Mouse (Mus musculus) ovary, postnatal 10 days (tissue): ENCODE data around the gene Gm4491.

ENCODE experiments used
- DNase-seq: peaks from one replicate; pipeline ENCODE4 v3.0.0; 2022; ENCODE audit warnings: low spot score

Gm4491 gene

GRCm38 (mm10) chr14:57115823-57116544, at the start of gene Gm4491:
TSS of gene Gm4491 (minus strand) at chr14:57115883.
- no peak for DNase-seq

- DNase-seq: no peak
Measured at GRCm38 (mm10) chr14:57161833-57162232, 46.1 kb upstream of the Gm4491 start.

GRCm38 (mm10) chr14:57161201-57161600, 45.5 kb upstream of the Gm4491 start:
- DNase-seq: no peak

DNA sequence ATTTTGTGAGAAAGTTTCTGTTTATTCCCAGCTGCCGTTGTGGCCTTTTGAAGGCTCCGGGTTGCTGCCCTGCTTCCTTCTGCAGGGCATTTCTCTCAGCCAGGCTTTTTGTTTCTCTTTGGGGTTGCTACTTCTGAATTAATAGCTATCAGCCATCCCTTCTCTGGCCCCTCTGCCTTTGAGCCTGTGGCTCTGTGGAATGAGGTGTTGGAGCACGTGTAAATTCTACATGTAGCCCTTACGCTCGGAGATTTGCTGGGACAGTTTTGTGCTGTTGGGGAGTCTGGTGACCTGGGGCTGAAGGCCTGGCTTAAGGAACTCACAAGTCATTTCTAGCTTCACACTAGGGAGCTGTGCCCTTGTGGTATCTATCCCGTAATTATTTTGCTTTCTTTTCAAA, 39.2 kb upstream of the Gm4491 start:
- DNase-seq: no peak

DNA sequence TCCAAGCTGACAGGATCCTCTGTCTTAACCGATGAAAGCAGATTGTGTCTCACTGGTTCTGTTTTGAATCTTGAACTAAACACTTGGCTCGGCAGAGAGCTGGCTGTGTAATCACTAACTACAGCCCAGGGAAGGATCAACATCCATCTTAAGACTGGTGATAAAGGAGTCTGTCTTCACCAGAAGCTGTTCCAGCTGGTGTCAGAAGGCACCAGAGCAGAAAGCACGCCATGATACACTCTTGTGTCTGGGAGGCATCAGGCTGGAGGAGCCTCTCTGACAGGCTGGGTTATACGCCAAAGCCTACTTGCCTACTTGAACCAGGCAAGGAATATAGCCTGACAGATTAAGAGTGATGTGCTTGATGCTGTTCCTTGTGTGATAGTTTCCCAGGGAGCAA, 30.1 kb upstream of the Gm4491 start:
- DNase-seq: no peak

- no peak for DNase-seq
Measured at GRCm38 (mm10) chr14:57135265-57135664, 19.6 kb upstream of the Gm4491 start.

DNA sequence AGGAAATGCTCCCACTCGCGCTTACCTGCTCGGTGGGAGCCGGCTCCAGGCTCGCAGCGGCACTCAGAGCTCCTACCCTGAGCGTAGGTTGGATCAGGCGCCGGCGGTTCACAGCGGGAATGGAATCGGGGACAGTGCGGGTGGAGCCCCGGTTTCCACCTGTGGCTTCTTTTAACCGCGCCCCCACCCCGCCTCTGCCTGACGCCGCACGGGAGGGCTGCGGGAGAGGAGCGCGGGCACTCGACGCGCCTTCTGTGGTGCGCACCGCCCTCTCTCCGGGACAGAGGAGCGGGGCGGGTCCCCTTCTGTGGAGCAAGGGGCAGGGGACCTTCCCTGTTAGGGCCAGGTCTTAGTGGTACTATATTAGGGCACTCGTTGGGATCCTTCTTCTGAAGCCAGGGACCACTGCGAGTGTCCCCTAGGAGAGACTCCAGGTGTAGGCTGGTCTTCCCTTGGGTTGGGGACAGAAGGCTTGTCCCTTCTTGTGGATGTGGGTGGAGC, 17.5 kb upstream of the Gm4491 start, which contains the start of gene Gjb6:
TSS of gene Gjb6 (minus strand) at position 451 of the 501 bp plus-strand sequence.
- DNase-seq: no peak

- no peak for DNase-seq
Measured at GRCm38 (mm10) chr14:57127383-57127782, 11.7 kb upstream of the Gm4491 start.

- DNase-seq: no peak
Measured at GRCm38 (mm10) chr14:57122295-57122694, 6.6 kb upstream of the Gm4491 start.

- no peak for DNase-seq
Measured at GRCm38 (mm10) chr14:57109194-57109593, 6.5 kb downstream of the Gm4491 start.

DNA sequence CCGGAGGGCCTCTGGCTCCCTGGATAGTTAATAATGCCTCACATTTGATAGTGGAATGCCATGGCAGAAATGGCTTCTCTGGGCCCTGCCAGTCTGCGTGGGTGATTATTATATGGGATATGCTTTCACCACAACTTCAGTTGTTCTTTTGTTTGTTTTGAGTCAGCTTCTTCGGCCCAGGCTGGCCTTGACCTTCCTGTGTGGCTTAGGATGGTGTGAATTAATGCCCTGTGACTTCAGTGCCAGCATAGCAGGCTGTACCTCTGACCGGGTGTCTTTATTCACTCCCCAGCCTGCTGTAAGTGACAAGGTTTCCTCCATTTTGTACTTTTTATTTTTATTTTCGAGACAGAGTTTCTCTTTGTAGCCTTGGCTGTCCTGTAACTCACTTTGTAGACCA, 7.8 kb downstream of the Gm4491 start:
- DNase-seq: no peak

DNA sequence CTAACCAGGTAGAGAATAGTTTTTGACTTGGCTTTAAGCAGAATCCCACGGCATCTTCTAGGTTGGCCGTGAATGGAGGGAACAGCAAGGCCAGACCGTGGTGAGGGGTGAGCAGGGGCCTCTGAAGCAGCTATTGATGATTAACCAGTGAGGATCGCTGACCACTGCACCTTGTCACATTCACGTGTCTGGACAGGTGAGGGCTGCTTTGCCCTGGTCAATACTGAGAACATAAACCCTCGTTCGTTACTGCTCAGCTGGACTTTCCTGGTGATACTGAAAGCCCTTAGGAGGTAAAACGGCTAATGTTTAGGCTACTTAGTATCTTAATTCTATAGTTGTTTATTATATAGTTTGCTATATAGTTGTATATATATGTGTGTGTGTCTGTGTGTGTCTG, 8.6 kb downstream of the Gm4491 start:
- DNase-seq: no peak

DNA sequence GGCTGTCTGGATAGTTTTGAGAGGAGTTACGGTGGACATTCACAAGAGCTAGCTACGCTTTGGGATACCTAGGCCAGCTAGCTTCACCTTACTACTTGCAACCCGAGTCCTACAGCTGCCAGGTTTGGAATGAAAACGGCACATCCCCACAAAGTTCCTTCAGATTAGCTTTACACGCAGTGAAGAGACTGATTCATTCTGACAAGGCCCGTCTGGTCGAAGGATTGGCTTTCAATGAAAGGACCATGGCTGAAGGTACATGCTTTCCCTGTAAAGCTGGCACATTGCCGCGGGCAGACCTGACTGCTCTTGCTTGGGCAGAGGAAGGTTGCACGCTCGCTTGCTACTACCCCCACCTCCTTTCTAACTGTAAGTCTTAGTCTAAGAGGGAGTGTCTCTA, 10.0 kb downstream of the Gm4491 start:
- DNase-seq: no peak

DNA sequence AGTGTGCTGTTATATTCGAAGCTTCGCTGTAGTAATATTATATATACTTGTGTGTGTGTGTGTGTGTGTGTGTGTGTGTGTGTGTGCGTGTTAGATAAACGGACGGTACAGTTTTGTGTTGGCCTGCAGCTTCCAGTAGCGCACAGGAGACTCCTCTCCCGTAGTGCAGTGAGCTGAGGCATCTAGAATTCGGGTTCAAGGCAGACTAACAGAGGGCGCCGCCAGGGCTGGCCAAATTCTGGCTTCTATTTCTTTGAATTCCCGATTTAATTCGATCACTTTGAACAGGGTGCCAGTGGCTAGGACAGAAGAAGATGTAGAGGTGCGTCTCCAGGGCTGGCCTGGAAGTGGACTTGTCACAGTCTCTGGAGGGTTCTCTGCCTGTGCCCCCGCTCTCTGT, 10.6 kb downstream of the Gm4491 start:
- no peak for DNase-seq

DNA sequence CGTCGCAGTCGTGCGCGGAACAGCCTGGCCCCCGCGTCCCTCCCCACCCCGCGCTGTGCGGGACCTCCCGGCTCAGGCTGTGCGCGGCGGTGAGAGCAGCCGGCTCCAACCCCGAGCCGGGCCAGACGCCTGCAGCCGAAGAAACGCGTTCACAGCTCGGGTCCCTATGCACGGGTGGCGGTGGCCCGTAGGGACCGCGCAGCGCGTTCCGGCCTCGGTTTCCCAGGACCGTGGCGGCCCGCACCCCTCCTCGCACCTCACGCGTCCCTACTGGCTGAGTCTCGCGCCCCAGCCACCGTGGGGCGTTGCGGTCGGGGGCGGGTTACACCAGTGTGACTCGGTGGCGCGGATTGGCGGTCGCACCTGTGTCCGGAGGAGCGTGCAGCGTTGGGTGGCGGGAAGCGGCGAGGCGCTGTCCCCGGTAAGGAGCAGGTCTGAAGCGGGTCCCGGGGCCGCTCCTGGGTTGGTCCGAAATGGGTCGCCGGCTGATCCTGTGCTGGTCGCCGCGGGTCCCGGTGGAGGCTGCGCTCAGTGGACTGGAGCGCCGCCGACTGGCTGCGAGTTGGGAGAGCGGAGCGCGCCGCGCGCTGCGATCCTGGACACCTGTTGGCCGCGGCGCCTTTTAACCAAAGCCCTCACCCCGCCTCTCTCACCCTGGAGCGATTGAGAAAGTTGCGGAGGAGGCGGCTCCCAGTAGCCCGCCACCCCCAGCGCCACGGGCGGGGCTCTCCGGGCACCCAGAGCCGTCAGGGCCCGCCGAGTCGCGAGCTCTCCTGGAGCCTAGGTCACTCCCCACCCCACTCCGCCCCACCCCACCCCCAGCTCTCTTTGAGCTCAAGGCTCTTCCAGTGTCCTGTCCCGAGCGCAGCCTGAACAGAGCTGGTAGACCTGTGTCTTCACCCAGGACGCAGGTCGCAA, 11.3 kb downstream of the Gm4491 start, which contains the start of gene Gjb2:
TSS of gene Gjb2 (minus strand) at position 597 of the 918 bp plus-strand sequence.
- DNase-seq: peak; percentile 14

DNA sequence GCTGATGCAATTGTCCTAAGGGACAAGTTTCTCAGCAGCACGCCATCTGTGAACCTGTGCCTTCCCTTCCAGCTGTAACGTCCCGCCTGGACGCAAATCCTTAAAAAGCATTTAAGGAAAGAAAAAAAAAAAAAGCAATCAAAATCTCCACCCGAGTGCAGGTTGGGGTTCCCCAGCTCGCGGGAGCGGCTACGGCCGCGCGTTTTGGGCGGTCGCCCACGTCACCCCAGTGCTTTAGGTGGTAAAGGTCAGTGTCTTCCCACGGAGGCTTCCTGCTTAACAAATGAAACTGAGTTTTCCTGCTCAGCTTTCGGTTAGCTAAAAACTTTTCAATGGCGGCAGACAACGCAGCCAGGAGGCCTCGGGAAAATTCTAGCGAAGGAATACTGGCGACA, 12.0 kb downstream of the Gm4491 start:
- no peak for DNase-seq

DNA sequence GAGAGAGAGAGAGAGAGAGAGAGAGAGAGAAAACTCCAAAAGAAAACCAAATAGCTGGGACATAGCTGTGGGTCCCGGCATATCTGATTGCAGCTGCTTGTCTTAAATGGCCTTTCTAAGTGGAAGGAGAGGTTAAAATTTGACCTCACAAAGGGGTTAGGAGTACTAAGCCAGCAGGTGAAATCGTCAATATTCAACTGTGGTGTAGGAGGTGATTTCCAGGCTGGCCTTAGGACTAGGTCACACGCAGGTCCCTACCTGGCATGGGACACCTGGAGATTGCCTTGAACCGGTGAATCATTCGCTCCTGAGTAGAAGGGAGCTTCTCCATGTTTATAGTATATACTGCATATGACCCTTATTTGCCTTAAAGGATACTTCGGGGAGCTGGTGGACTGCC, 12.6 kb downstream of the Gm4491 start:
- DNase-seq: no peak

DNA sequence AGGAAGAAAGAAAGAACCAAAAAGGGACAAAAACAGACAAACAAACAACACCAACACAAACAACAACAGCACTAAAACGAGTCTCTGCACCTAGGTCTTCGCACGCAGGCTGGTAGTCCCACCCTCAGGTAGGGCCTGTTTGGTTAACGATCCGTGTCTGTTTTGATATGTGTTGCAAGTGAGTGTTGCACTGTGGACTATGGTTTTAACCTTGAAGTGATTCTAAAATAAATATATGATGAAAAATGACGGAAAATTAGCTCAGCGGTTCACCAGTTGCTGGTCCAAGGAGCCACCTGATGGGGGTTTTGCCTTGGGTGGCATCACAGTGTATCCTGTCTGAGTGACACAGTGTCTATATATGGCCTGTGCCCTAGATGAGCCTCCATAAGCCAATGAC, 14.1 kb downstream of the Gm4491 start:
- no peak for DNase-seq

DNA sequence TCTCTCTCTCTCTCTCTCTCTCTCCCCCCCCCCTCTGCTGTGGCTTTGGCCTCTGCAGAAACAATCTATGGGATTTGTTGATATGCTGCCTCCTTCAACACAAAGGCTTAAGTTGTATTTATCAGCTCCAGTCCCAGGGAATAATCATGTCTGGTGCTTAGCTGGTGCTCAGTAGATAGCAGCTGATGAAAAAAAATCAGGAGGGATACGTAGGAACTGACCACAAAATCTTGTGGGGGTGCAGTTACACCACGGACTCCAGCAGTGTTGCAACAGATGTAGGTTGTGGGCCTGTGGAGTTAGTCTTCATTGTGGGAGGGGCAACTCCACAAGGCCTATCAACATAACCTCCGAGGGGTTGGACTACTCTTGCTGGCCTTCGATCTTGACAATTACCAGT, 19.8 kb downstream of the Gm4491 start:
- DNase-seq: no peak

- no peak for DNase-seq
Measured at GRCm38 (mm10) chr14:57093029-57093428, 22.7 kb downstream of the Gm4491 start.

DNA sequence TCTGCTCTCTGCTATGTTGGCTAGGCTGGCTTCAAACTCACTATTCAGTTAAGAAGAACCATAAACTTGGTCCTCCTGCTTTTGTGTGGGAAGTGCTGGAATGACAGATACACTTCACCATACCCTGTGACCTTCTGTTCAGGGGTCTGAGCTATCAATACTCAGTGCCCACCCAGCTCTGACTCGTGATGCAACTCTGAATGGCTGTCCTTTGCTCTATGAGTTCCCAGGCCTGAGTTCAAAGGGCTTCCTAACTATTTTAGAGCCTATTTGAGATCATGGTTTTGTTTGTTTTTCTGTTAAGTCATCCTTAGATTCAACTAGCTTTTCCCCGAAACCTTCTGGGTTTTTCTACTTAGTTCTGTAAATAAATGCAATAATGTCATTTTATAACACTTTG, 25.7 kb downstream of the Gm4491 start:
- DNase-seq: no peak

- no peak for DNase-seq
Measured at GRCm38 (mm10) chr14:57089107-57089506, 26.6 kb downstream of the Gm4491 start.

GRCm38 (mm10) chr14:57084180-57084668, 31.5 kb downstream of the Gm4491 start:
- no peak for DNase-seq
